Mouse (Mus musculus) megakaryocyte progenitor cell, adult 5-6 weeks (primary cell): ENCODE results near the gene Tcte3. TPM values are rescaled to one million over a fixed set of nuclear protein-coding genes. Genes with fewer than 3 reads are reported as not detected.
A peak's percentile ranks its signal among the peaks of the same experiment; 100 is the strongest.
"Not testable (repeated sequence)": the region's sequence is repeated elsewhere in the genome, so short reads cannot be mapped to it uniquely, and the experiment has no call there.

Source experiments
- ATAC-seq: replicated peaks from 2 replicates; pipeline ENCODE4 v1.8.0; 2016; ENCODE audit warnings: mild to moderate bottlenecking, moderate TSS enrichment, inconsistent platforms; ENCODE audit not compliant: poor library complexity
- total RNA-seq, 2 experiments: library from RNA; stranded (forward) in 1 of 2; stranded (reverse) in 1 of 2; fragments of 157-497, 149-512 nt in 1 of 2; fragments of 200-1000 nt in 1 of 2; gene quantifications; 2 replicates each; pipeline versions ENCODE4 v1.2.3 to v1.2.4; 2015 to 2017

The Tcte3 gene
- total RNA-seq, 2 experiments from 2014 or later: 0.33 to 1.0 TPM

GRCm38 (mm10) chr17:15040455-15040854, 833 bp downstream of the Tcte3 start:
- peak; percentile 73 for ATAC-seq

GRCm38 (mm10) chr17:15031414-15031813, 9.9 kb downstream of the Tcte3 start:
- peak; percentile 74 for ATAC-seq

- peak; percentile 16; the same call in 1 of the 2 replicates for ATAC-seq
These were observed 15.8 kb downstream of the Tcte3 start for GRCm38 (mm10) chr17:15025513-15025912.

- ATAC-seq: peak; percentile 55
These were observed 16.6 kb downstream of the Tcte3 start for GRCm38 (mm10) chr17:15024502-15025193.

GRCm38 (mm10) chr17:15023878-15024492, 17.3 kb downstream of the Tcte3 start:
- not testable (repeated sequence) for ATAC-seq

GRCm38 (mm10) chr17:15021503-15022220, 19.6 kb downstream of the Tcte3 start:
- ATAC-seq: peak; percentile 52

GRCm38 (mm10) chr17:15009706-15010413, 31.4 kb downstream of the Tcte3 start, which contains the start of gene Gm3435:
Gene Gm3435, plus strand, starts transcription at chr17:15010176.
- ATAC-seq: peak; percentile 93

- ATAC-seq: peak; percentile 73
These were observed 32.2 kb downstream of the Tcte3 start for GRCm38 (mm10) chr17:15009088-15009487.

GRCm38 (mm10) chr17:15000047-15000446, 41.2 kb downstream of the Tcte3 start:
- ATAC-seq: peak; percentile 79

- peak; percentile 21; the same call in 1 of the 2 replicates for ATAC-seq
These were observed 47.1 kb downstream of the Tcte3 start for GRCm38 (mm10) chr17:14994140-14994539.

GRCm38 (mm10) chr17:14993139-14993832, 48.0 kb downstream of the Tcte3 start:
- ATAC-seq: peak; percentile 60

- ATAC-seq: peak; percentile 5; the same call in 1 of the 2 replicates
These were observed 48.7 kb downstream of the Tcte3 start for GRCm38 (mm10) chr17:14992522-14993138.

GRCm38 (mm10) chr17:14990116-14990702, 51.1 kb downstream of the Tcte3 start:
- peak; percentile 40 for ATAC-seq

GRCm38 (mm10) chr17:14978362-14979038, 62.8 kb downstream of the Tcte3 start, which contains the start of the genes 9030025P20Rik and Gm3417:
Gene 9030025P20Rik, plus strand, starts transcription at chr17:14978468.
Gene Gm3417, minus strand, starts transcription at chr17:14978790.
- ATAC-seq: peak; percentile 91

- ATAC-seq: peak; percentile 75
These were observed 63.4 kb downstream of the Tcte3 start for GRCm38 (mm10) chr17:14977718-14978361.
